Mouse (Mus musculus) lung, adult 2 months (tissue): ENCODE measurements around the gene Gadd45b.

Experiments used
- CTCF ChIP-seq: fragments of 200-500 bp; IDR thresholded peaks from 2 replicates; pipeline ENCODE4 v1.5.1; 2011; ENCODE audit warnings: mild to moderate bottlenecking, low read length, control low read depth; ENCODE audit not compliant: insufficient read depth
- POLR2A ChIP-seq: fragments of 200-500 bp; IDR thresholded peaks from 2 replicates; pipeline ENCODE4 v1.6.1; 2011; ENCODE audit warnings: low read depth, mild to moderate bottlenecking, control low read depth, low read length, borderline replicate concordance; ENCODE audit errors: extremely low read depth

GRCm38 (mm10) chr10:80935241-80935640, 5.4 kb downstream of the Gadd45b start:
- TF ChIP-seq POLR2A (no peak), CTCF (no peak)
